Mouse (Mus musculus) bone marrow macrophage, adult 2 months (primary cell): ENCODE results near the gene Vps37c.

ENCODE experiments used
- CTCF ChIP-seq: IDR thresholded peaks from 2 replicates; pipeline ENCODE4 v1.5.1; 2012; ENCODE audit warnings: low read depth, mild to moderate bottlenecking, low read length, moderate library complexity
- POLR2A ChIP-seq: IDR thresholded peaks from 2 replicates; pipeline ENCODE4 v1.6.1; 2012; ENCODE audit warnings: mild to moderate bottlenecking, low read depth, low read length, borderline replicate concordance

DNA sequence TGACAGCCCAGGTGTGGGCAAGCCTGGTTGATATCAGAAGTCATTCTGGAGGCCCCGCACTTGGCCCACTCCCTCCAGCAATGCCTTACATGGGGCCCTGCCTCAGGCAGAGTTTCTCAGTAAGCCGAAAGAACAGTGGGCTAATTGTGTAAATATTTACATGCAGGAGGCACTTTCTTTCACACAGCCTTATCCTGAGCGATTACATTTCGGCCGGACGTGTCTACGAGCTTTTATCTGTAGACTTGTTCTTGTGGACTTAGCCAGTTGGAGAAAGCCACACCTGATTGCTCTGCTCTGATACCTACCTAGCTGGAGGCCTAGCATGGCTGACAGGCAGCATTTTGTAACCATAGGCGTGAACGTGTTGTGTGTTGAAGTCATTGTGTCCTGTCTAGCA lies 11.3 kb downstream of the Vps37c start:
- no peak for TF ChIP-seq POLR2A
- TF ChIP-seq CTCF, result no peak
